Mouse (Mus musculus) adrenal gland, adult 10 weeks (tissue): Measurements from ENCODE around the gene Tph2. TPM values are rescaled to one million over a fixed set of nuclear protein-coding genes. Genes with fewer than 3 reads are reported as not detected.

ENCODE experiments used
- polyA plus RNA-seq: library from polyadenylated mRNA; stranded (reverse); fragments of 350-450 nt; fragmentation: Illumina TruSeq; extraction: RNeasy Lipid Tissue Mini Kit (QIAGEN cat#74804); gene quantifications from one replicate; pipeline ENCODE4 v1.2.3, GENCODE M21; 2014; ENCODE audit warnings: low read depth, low replicate concordance

The Tph2 gene
- not detected for polyA plus RNA-seq

GRCm38 (mm10) chr10:115184697-115185096 is at the start of gene Tph2:
Gene Tph2, minus strand, starts transcription at chr10:115185022.

Other genes starting within 250 kb of the Tph2 start
- 126 TPM for gene Tbc1d15, start 66.4 kb upstream of the Tph2 start, polyA plus RNA-seq
- 120 TPM for gene Rab21, start 130.6 kb upstream of the Tph2 start, polyA plus RNA-seq
- gene Tmem19, start 177.5 kb upstream of the Tph2 start, polyA plus RNA-seq: 45.3 TPM
- gene Thap2, start 199.4 kb upstream of the Tph2 start, polyA plus RNA-seq: 34.5 TPM
- 117 TPM for gene Zfc3h1, start 199.9 kb upstream of the Tph2 start, polyA plus RNA-seq